Mouse (Mus musculus): ENCODE results near the gene Olfr352.

GRCm38 (mm10) chr2:36862560-36862959 is 5.7 kb upstream of the Olfr352 start, which contains the start of gene Olfr351:
- no peak for TF ChIP-seq TAL1 (conservative IDR thresholded peaks at IDR 0.05; ENCODE audit: low read depth, low read length)
- TF ChIP-seq CTCF (IDR thresholded peaks at IDR 0.05; ENCODE audit: low read depth, low read length): no peak
- no peak for TF ChIP-seq GATA1 (IDR thresholded peaks at IDR 0.05; ENCODE audit: borderline replicate concordance, low read length)
- TF ChIP-seq POLR2AphosphoS5 (IDR thresholded peaks at IDR 0.05; ENCODE audit: insufficient replicate concordance, low read depth, low read length): no peak
- no peak for TF ChIP-seq GATA2 (IDR thresholded peaks at IDR 0.05; ENCODE audit: borderline replicate concordance, low read depth, low read length)

Data from G1E (cell line).